Mouse (Mus musculus): ENCODE data around the gene Lbh. TPM values are rescaled to one million over a fixed set of nuclear protein-coding genes. Genes with fewer than 3 reads are reported as not detected.

The Lbh gene
- polyA plus RNA-seq, 2 experiments: 0.85 to 6.2 TPM

DNA sequence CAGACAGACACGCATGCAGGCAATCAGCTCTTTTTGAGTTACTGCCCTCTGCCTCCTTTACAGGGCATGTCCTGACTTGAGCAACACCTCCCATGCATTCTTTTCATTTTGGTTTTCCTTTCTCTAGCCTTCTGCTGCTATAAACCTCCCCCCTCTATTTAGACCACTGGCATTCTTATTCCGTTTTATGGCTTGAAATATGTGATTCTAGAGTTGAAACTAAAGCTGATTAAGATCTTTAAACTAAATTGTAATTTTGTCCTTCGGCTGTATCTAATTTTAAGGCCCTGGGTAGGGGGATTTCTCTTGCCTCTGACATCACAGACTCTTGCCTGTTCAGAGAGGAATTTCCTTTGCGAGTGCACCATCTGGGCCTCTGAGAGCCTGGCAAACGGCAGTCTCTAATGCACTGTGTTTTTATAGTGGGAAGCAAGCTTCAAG lies 48.0 kb downstream of the Lbh start:
- 47% methylated on average over 5 of the region's 5 CpGs for WGBS (ENCODE audit: insufficient replicate concordance)
- H3K36me3 ChIP-seq (replicated peaks; ENCODE audit: control insufficient read depth, insufficient read depth, low read depth): no peaks in the 10 kb centered on the region
- no peaks in the 10 kb centered on the region for H3K27me3 ChIP-seq (ENCODE audit: control insufficient read depth, insufficient read depth, low read length)
- H3K9me3 ChIP-seq (ENCODE audit: control insufficient read depth, low read length): no peaks in the 10 kb centered on the region
- DNase-seq (ENCODE audit: low read depth in 3 of 3, low spot score in 3 of 3) (no peak), ATAC-seq (ENCODE audit: insufficient read depth) (no peak)
- H3K4me1 ChIP-seq (replicated peaks; ENCODE audit: control insufficient read depth in 2 of 2, insufficient read depth in 2 of 2, low read length in 1 of 2): peaks cover 0 to 4% of the 10 kb centered on the region in 2 experiments; a peak in 2 of 4 replicates
- TF ChIP-seq CTCF (IDR thresholded peaks at IDR 0.05; ENCODE audit: low read depth) (no peak), EP300 (IDR thresholded peaks at IDR 0.05; ENCODE audit: low read depth) (no peak)
- no peak overlapping the region for H3K4me2 ChIP-seq (ENCODE audit: low read depth)
- no peak overlapping the region for H3K4me3 ChIP-seq (ENCODE audit: insufficient read depth in 1 of 2, low read depth in 2 of 2, low read length in 2 of 2)
- H3K9ac ChIP-seq (replicated peaks): no peak overlapping the region
- H3K27ac ChIP-seq: no peak overlapping the region

DNA sequence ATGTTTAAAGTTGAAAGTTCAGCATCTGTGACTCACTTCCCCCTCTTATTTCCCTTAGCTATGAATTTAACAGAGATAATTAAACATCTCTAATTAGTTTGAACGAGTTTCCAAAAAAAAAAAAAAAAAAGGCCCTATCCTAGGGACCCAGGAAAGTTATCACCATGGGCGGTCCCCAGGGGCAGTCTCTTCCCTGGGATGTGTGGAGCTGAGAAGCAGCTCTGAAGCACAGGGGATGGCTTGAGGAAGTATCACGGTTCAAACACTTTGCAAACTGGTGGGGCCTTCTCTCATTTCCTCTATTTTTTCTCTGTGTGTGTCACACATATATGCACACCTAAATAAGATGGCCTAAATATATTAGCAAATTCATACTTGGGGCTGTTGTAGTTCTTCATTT lies 48.8 kb downstream of the Lbh start:
- Histone ChIP-seq H3K4me1 (replicated peaks; ENCODE audit: control insufficient read depth in 2 of 2, insufficient read depth in 2 of 2, low read length in 1 of 2) (peaks cover 0 to 4% of the 10 kb centered on the region in 2 experiments; a peak in 2 of 4 replicates), H3K4me3 (ENCODE audit: insufficient read depth in 1 of 2, low read depth in 2 of 2, low read length in 2 of 2) (no peak overlapping the region), H3K9me3 (ENCODE audit: control insufficient read depth, low read length) (no peaks in the 10 kb centered on the region), H3K36me3 (replicated peaks; ENCODE audit: control insufficient read depth, insufficient read depth, low read depth) (no peaks in the 10 kb centered on the region), H3K27ac (no peak overlapping the region), H3K4me2 (ENCODE audit: low read depth) (no peak overlapping the region), H3K27me3 (ENCODE audit: control insufficient read depth, insufficient read depth, low read length) (no peaks in the 10 kb centered on the region), H3K9ac (replicated peaks) (no peak overlapping the region)
- 23% methylated on average over 3 of the region's 3 CpGs for WGBS (ENCODE audit: insufficient replicate concordance)
- DNase-seq (ENCODE audit: low read depth in 3 of 3, low spot score in 3 of 3) (no peak), ATAC-seq (ENCODE audit: insufficient read depth) (no peak)
- no peak for TF ChIP-seq EP300 (IDR thresholded peaks at IDR 0.05; ENCODE audit: low read depth)
- no peak for TF ChIP-seq CTCF (IDR thresholded peaks at IDR 0.05; ENCODE audit: low read depth)

DNA sequence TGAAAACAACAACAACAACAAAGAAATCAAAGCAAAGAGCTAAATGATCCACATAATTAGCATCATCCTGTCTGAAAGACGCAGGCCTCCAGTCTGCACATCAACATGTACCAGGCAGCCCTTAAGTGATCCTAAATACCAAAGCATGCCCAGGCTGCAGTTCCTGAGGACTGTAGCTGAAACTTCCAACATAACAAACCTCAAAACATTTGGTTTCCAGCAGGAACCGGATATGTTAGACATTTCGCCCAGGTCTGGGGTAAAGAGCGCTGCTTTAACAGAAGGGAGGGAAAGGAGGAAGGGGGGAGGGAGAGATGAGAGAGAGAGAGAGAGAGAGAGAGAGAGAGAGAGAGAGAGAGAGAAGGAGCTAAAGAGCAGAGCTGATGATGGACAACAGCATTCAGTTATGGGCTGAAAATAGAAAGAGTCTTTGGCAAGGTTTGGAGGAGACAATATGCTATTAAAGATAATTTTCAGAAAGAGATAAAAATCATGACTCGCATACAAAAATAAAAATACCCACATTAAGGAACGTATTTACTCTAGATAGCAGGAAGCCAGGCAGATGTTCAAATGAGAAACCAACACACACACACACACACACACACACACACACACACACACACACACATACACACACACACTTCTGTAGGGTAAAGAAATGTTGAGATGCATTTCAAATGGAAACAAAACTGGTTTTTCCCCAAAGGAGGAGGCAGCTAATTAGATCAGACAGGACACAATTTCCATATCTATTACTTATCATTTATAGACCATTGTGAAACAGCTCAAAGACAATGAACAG lies 49.5 kb downstream of the Lbh start:
- 38% methylated on average over 6 of the region's 6 CpGs for WGBS (ENCODE audit: insufficient replicate concordance)
- H3K27ac ChIP-seq: no peak overlapping the region
- H3K27me3 ChIP-seq (ENCODE audit: control insufficient read depth, insufficient read depth, low read length): no peaks in the 10 kb centered on the region
- no peak overlapping the region for H3K4me3 ChIP-seq (ENCODE audit: insufficient read depth in 1 of 2, low read depth in 2 of 2, low read length in 2 of 2)
- H3K36me3 ChIP-seq (replicated peaks; ENCODE audit: control insufficient read depth, insufficient read depth, low read depth): no peaks in the 10 kb centered on the region
- H3K4me2 ChIP-seq (ENCODE audit: low read depth): no peak overlapping the region
- TF ChIP-seq CTCF (IDR thresholded peaks at IDR 0.05; ENCODE audit: low read depth): no peak
- TF ChIP-seq EP300 (IDR thresholded peaks at IDR 0.05; ENCODE audit: low read depth): no peak
- no peak for ATAC-seq (ENCODE audit: insufficient read depth)
- H3K9me3 ChIP-seq (ENCODE audit: control insufficient read depth, low read length): no peaks in the 10 kb centered on the region
- H3K9ac ChIP-seq (replicated peaks): no peak overlapping the region
- peaks cover 0 to 2% of the 10 kb centered on the region in 2 experiments; a peak in 1 of 4 replicates for H3K4me1 ChIP-seq (replicated peaks; ENCODE audit: control insufficient read depth in 2 of 2, insufficient read depth in 2 of 2, low read length in 1 of 2)
- no peak for DNase-seq (ENCODE audit: low read depth in 3 of 3, low spot score in 3 of 3)

DNA sequence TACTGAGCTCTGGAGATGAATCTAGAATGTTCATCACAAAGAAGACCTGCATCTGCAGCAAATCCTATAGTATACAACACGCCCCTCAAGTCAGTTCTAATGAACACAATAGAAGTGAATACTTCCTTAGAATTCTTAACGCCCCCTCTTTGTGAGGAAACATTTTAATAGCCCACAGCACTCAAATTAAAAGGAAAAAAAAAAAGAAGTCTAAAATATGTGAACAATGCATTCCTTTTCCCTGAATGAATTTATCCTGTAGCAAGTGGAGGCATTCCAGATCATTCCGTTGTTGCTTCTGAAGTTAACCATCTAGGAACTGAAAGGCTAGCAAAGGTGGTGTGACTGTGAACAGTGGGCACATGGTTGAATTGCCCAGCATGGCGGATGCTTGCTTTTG lies 50.6 kb downstream of the Lbh start:
- Histone ChIP-seq H3K4me1 (replicated peaks; ENCODE audit: control insufficient read depth in 2 of 2, insufficient read depth in 2 of 2, low read length in 1 of 2) (peaks cover 0 to 2% of the 10 kb centered on the region in 2 experiments; a peak in 1 of 4 replicates), H3K9ac (replicated peaks) (no peak overlapping the region), H3K36me3 (replicated peaks; ENCODE audit: control insufficient read depth, insufficient read depth, low read depth) (no peaks in the 10 kb centered on the region), H3K9me3 (ENCODE audit: control insufficient read depth, low read length) (no peaks in the 10 kb centered on the region), H3K27me3 (ENCODE audit: control insufficient read depth, insufficient read depth, low read length) (no peaks in the 10 kb centered on the region), H3K27ac (no peak overlapping the region), H3K4me2 (ENCODE audit: low read depth) (no peak overlapping the region), H3K4me3 (ENCODE audit: insufficient read depth in 1 of 2, low read depth in 2 of 2, low read length in 2 of 2) (no peak overlapping the region)
- ATAC-seq (ENCODE audit: insufficient read depth): no peak
- no peak for DNase-seq (ENCODE audit: low read depth in 3 of 3, low spot score in 3 of 3)
- 61% methylated on average over 4 of the region's 4 CpGs for WGBS (ENCODE audit: insufficient replicate concordance)
- TF ChIP-seq CTCF (IDR thresholded peaks at IDR 0.05; ENCODE audit: low read depth): no peak
- TF ChIP-seq EP300 (IDR thresholded peaks at IDR 0.05; ENCODE audit: low read depth): no peak

DNA sequence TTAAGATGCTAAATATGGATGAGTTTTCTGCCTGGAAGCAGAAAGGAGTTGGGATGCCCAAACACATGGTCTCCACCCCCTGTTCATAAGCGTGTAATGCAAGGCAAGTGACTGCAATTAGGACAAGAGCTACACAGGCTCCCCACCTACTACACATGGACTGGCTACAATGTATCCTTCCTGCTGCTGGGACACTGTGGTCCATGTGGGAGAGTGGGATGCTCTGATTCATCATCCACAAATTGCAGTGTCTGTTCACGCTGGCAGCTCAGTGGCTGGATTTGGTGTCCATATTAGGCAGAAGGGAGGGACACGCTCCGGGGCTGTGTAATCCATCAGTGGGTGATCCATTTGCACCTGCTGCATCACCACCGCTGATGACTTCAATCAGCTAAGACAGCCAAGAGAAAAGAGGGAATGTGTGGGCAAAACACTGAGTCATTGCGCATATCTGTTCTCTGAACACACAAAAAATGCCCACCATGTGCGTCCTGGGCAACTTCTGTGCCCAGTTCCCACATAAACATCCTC lies 52.6 kb downstream of the Lbh start:
- no peak overlapping the region for H3K27ac ChIP-seq
- TF ChIP-seq EP300 (IDR thresholded peaks at IDR 0.05; ENCODE audit: low read depth): no peak
- TF ChIP-seq CTCF (IDR thresholded peaks at IDR 0.05; ENCODE audit: low read depth): no peak
- no peaks in the 10 kb centered on the region for H3K9me3 ChIP-seq (ENCODE audit: control insufficient read depth, low read length)
- no peak for ATAC-seq (ENCODE audit: insufficient read depth)
- no peak overlapping the region for H3K4me3 ChIP-seq (ENCODE audit: insufficient read depth in 1 of 2, low read depth in 2 of 2, low read length in 2 of 2)
- H3K4me2 ChIP-seq (ENCODE audit: low read depth): no peak overlapping the region
- WGBS (ENCODE audit: insufficient replicate concordance): 60% methylated on average over 7 of the region's 7 CpGs
- H3K27me3 ChIP-seq (ENCODE audit: control insufficient read depth, insufficient read depth, low read length): no peaks in the 10 kb centered on the region
- H3K9ac ChIP-seq (replicated peaks): no peak overlapping the region
- DNase-seq (ENCODE audit: low read depth in 3 of 3, low spot score in 3 of 3): no peak
- H3K4me1 ChIP-seq (replicated peaks; ENCODE audit: control insufficient read depth in 2 of 2, insufficient read depth in 2 of 2, low read length in 1 of 2): peaks cover 0 to 2% of the 10 kb centered on the region in 2 experiments; a peak in 1 of 4 replicates
- no peaks in the 10 kb centered on the region for H3K36me3 ChIP-seq (replicated peaks; ENCODE audit: control insufficient read depth, insufficient read depth, low read depth)
